Mouse (Mus musculus) embryonic stem cell, embryonic (primary cell): ENCODE measurements around the gene Tenm4.

Experiments used
- CTCF ChIA-PET, 4 experiments: fragments of 300-600 bp in 2 of 4; fragments of 350-600 bp in 2 of 4; sonication (Branson Sonifier 250); formaldehyde crosslinking; loops; one replicate each; lab custom pipeline; 2022; ENCODE audit warnings: inconsistent platforms in 2 of 4; lab: Charles Lee
- POLR2A ChIA-PET, 4 experiments: fragments of 300-600 bp in 2 of 4; fragments of 350-600 bp in 2 of 4; sonication (Branson Sonifier 250); formaldehyde crosslinking; loops; one replicate each; lab custom pipeline; 2022; ENCODE audit warnings: antibody characterized with exemption in 4 of 4, inconsistent platforms in 1 of 4; lab: Charles Lee

Gene Tenm4

GRCm38 (mm10) chr7:96748538-96749045 is 577.5 kb downstream of the Tenm4 start:
- ChIA-PET POLR2A (interaction anchor here in 3 of 4 experiments (0.6 to 1.4 kb wide), 6 partner anchors 9 to 129 kb away, joined by 3 read pairs; no protein-coding TSS in a partner anchor), CTCF (interaction anchor here in 2 of 4 experiments (0.6 to 1.4 kb wide), 3 partner anchors 8 to 62 kb away, joined by 3 read pairs; no protein-coding TSS in a partner anchor)

DNA sequence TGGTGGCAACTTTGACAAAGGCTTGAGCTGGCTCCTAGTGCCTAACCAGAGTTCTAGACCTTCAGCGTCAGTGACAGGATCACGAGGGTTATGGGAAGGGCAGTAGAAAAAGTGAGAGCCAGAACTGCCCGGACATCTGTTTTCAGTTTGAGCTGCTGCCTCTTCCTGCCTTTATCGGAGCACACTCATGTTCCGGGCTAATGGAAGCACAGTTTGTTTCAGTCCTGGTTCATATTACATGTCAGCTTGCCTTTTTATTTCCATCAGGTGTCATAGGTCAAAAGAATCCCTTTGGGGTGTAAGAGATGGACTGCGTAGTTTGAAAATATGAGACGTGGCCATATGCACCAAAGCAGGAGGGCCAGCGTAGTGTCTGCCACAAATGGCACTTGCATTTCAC is 578.7 kb downstream of the Tenm4 start:
- ChIA-PET CTCF (interaction anchor here in 3 of 4 experiments (0.6 to 1.4 kb wide), 6 partner anchors 13 to 91 kb away, joined by 3 to 7 read pairs (median 4); no protein-coding TSS in a partner anchor), POLR2A (interaction anchor here in 2 of 4 experiments (0.7 to 1.4 kb wide), 6 partner anchors 8 to 439 kb away, joined by 3 to 7 read pairs (median 3); no protein-coding TSS in a partner anchor)

DNA sequence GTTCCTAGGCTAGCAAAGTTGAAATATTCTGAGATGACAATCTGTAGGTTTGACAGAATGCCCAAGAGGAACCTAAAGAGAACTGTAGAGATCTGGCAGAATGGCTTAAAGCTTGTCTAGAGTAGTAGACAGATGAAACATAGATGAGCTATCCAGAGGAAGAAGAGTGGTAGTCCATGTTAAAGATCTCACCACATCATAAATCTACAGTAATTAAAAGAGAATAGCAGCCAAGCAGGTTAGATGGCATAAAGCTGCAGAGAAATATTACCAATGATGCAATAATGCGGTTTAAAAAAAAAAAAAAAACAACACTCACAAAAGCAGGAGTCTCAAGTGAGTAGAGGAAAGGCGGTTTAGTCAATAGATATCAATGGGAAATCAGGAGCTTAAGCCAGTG is 580.2 kb downstream of the Tenm4 start:
- POLR2A ChIA-PET: interaction anchor here in 1 of 4 experiments (2.2 kb wide), 1 partner anchor 9 kb away, joined by 19 read pairs; no protein-coding TSS in a partner anchor
- CTCF ChIA-PET: interaction anchor here (0.7 to 1.6 kb wide), 4 partner anchors 9 to 1351 kb away, joined by 3 to 8 read pairs (median 5); no protein-coding TSS in a partner anchor

DNA sequence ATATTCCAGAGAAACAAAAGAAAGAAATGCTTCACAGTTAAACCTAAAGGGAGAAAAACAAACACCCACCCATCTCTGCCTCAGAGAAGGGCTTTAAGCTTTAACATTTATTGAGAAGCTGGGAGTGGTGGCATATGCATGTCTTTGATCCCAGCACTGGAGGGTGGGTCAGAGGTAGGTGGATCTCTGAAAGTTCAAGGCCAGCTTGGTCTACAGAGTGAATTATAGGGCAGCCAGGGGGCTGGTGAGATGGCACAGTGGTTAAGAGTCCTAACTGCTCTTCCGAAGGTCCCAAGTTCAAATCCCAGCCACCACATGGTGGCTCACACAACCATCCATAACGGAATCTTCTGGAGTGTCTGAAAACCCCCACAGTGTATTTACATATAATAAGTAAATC is 581.7 kb downstream of the Tenm4 start:
- POLR2A ChIA-PET: interaction anchor here in 2 of 4 experiments (0.8 to 2.2 kb wide), 9 partner anchors 8 to 198 kb away, joined by 3 to 19 read pairs (median 4); partner anchors contain the start of gene Nars2 (in 1 of the 2)
- CTCF ChIA-PET: interaction anchor here in 3 of 4 experiments (1.0 to 1.6 kb wide), 4 partner anchors 16 to 17 kb away, joined by 3 to 7 read pairs (median 4); no protein-coding TSS in a partner anchor

- CTCF ChIA-PET: interaction anchor here in 3 of 4 experiments (0.5 to 1.6 kb wide), 8 partner anchors 15 to 137 kb away, joined by 3 to 7 read pairs (median 4); no protein-coding TSS in a partner anchor
- POLR2A ChIA-PET: interaction anchor here in 3 of 4 experiments (0.6 to 2.2 kb wide), 15 partner anchors 7 to 252 kb away, joined by 3 to 19 read pairs (median 4); partner anchors contain the start of gene Nars2 (in 1 of the 3)
Observed at GRCm38 (mm10) chr7:96753335-96754095, 582.5 kb downstream of the Tenm4 start.

- POLR2A ChIA-PET: interaction anchor here in 3 of 4 experiments (0.6 to 2.2 kb wide), 14 partner anchors 10 to 854 kb away, joined by 3 to 9 read pairs (median 4); partner anchors contain the start of gene Nars2 (in 1 of the 3)
- CTCF ChIA-PET: interaction anchor here in 3 of 4 experiments (0.5 to 1.4 kb wide), 10 partner anchors 12 to 811 kb away, joined by 3 to 11 read pairs (median 4); no protein-coding TSS in a partner anchor
Observed at GRCm38 (mm10) chr7:96754175-96754574, 583.1 kb downstream of the Tenm4 start.

GRCm38 (mm10) chr7:96755459-96756094 is 584.5 kb downstream of the Tenm4 start:
- ChIA-PET CTCF (interaction anchor here in 1 of 4 experiments (1.0 to 1.4 kb wide), 3 partner anchors 7 to 333 kb away, joined by 3 to 4 read pairs (median 3); no protein-coding TSS in a partner anchor), POLR2A (interaction anchor here in 1 of 4 experiments (0.9 to 2.2 kb wide), 4 partner anchors 15 to 228 kb away, joined by 3 to 9 read pairs (median 4); no protein-coding TSS in a partner anchor)

- POLR2A ChIA-PET: interaction anchor here in 1 of 4 experiments (1.1 to 2.2 kb wide), 4 partner anchors 9 to 229 kb away, joined by 3 to 9 read pairs (median 4); no protein-coding TSS in a partner anchor
- CTCF ChIA-PET: interaction anchor here in 1 of 4 experiments (1.0 kb wide), 2 partner anchors 8 to 332 kb away, joined by 3 read pairs; no protein-coding TSS in a partner anchor
Observed at GRCm38 (mm10) chr7:96756104-96756742, 585.2 kb downstream of the Tenm4 start.

DNA sequence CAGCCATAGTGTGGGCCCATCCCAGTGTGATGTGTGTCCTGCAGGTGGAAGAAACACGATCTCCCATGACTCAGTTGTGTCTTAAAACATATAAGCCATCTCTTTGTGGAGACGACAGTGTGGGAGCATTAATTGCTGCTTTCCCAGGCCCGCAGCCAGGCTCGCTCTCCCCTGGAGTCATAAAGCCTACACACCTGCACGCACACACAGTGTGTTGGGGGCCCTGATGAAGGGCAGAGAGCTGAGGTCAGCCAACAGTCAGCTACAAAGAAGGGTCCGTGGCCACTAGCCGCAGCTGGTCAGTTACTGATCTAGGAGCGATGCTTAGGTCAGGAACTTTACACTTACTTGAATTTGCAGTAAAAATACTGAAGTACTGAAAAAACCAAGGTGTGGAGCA is 586.0 kb downstream of the Tenm4 start:
- ChIA-PET CTCF (interaction anchor here in 1 of 4 experiments (0.8 kb wide), 1 partner anchor 158 kb away, joined by 3 read pairs; no protein-coding TSS in a partner anchor), POLR2A (interaction anchor here in 1 of 4 experiments (1.1 to 1.4 kb wide), 2 partner anchors 8 kb away, joined by 4 read pairs; no protein-coding TSS in a partner anchor)

- CTCF ChIA-PET: interaction anchor here in 2 of 4 experiments (1.3 to 2.1 kb wide), 2 partner anchors 10 kb away, joined by 4 to 7 read pairs; no protein-coding TSS in a partner anchor
Observed at GRCm38 (mm10) chr7:96760208-96760607, 589.2 kb downstream of the Tenm4 start.

DNA sequence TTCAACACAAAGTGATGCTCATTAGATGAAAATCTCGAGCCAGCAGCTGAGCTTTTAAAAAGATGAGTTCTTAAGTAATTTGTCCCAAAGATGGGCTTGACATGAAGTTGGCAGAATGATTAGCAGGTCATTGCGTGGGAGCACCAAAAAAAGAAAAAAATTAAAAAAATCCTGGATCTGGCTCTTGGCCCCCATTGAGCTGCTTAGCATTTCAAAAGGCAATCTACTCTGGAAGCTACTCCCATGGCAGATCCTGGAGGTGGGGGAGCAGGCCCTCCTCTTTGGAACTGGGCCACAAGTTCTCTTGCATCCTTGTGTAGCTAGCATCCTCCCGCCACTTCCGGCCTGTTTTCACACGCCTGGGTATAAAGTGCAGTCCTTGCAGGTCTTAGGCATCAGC is 590.1 kb downstream of the Tenm4 start:
- POLR2A ChIA-PET: interaction anchor here in 2 of 4 experiments (0.6 to 1.7 kb wide), 8 partner anchors 8 to 256 kb away, joined by 3 to 4 read pairs (median 3); partner anchors contain the start of gene Nars2 (in 1 of the 2)
- CTCF ChIA-PET: interaction anchor here in 3 of 4 experiments (0.7 to 2.1 kb wide), 3 partner anchors 9 to 737 kb away, joined by 3 to 7 read pairs (median 4); no protein-coding TSS in a partner anchor

More at GRCm38 (mm10) chr7:96760208-96760607, 589.2 kb downstream of the Tenm4 start:
- POLR2A ChIA-PET: interaction anchor here in 1 of 4 experiments (0.8 to 1.4 kb wide), 4 partner anchors 8 to 50 kb away, joined by 3 to 4 read pairs (median 3); no protein-coding TSS in a partner anchor

- POLR2A ChIA-PET: interaction anchor here in 1 of 4 experiments (1.4 to 1.5 kb wide), 2 partner anchors 9 to 13 kb away, joined by 4 read pairs; no protein-coding TSS in a partner anchor
- CTCF ChIA-PET: interaction anchor here in 1 of 4 experiments (1.6 kb wide), 1 partner anchor 149 kb away, joined by 3 read pairs; no protein-coding TSS in a partner anchor
Observed at GRCm38 (mm10) chr7:96765321-96765960, 594.4 kb downstream of the Tenm4 start.

DNA sequence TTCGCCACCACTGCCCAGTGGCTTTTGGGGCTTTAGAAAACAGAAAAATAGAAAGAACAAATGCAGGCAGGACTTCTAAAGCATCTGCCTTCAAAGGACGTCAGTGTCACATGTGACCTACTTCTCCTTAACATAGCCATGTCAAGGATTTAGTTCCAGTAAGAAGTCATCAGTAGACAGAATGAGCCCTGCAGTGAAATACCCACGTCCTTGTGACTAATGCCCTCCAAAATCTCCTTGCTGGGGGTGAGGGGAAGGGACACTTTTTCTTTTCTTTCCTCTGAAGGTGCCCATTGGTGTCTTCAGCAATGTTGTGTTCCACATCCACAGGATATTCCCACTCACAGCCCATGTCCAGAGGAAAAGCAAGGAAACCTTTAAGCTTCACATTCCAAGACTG is 596.0 kb downstream of the Tenm4 start:
- ChIA-PET CTCF (interaction anchor here in 1 of 4 experiments (1.6 kb wide), 1 partner anchor 147 kb away, joined by 5 read pairs; no protein-coding TSS in a partner anchor), POLR2A (no interaction called here)

- ChIA-PET CTCF (interaction anchor here in 2 of 4 experiments (0.6 to 1.6 kb wide), 6 partner anchors 10 to 145 kb away, joined by 3 to 7 read pairs (median 4); no protein-coding TSS in a partner anchor), POLR2A (interaction anchor here in 1 of 4 experiments (0.5 to 1.7 kb wide), 3 partner anchors 11 to 266 kb away, joined by 4 to 6 read pairs (median 5); no protein-coding TSS in a partner anchor)
Observed at GRCm38 (mm10) chr7:96768718-96769117, 597.7 kb downstream of the Tenm4 start.

GRCm38 (mm10) chr7:96769784-96770183 is 598.7 kb downstream of the Tenm4 start:
- ChIA-PET CTCF (interaction anchor here (0.6 to 2.3 kb wide), 45 partner anchors 9 to 275 kb away, joined by 3 to 14 read pairs (median 4); no protein-coding TSS in a partner anchor), POLR2A (interaction anchor here in 3 of 4 experiments (0.5 to 1.9 kb wide), 9 partner anchors 9 to 556 kb away, joined by 3 to 8 read pairs (median 3); partner anchors contain the start of gene Nars2 (in 1 of the 3))
